Mouse (Mus musculus) kidney, embryonic 16.5 days (tissue): ENCODE measurements around the gene Rgl1. TPM values are rescaled to one million over a fixed set of nuclear protein-coding genes. Genes with fewer than 3 reads are reported as not detected.
"Not testable (repeated sequence)": the region's sequence is repeated elsewhere in the genome, so short reads cannot be mapped to it uniquely, and the experiment has no call there.

Source experiments
- ATAC-seq: fragments of 200-750 bp; cut with Nextera tagmentation; 2 replicates; pipeline ENCODE4 v1.8.0; 2017; ENCODE audit warnings: moderate TSS enrichment; ENCODE audit not compliant: low FRiP score, low TSS enrichment
- H3K27ac ChIP-seq: fragments of 300-500 bp; sonication (generic); 2 replicates; pipeline ENCODE4 v1.5.1; 2014; ENCODE audit warnings: low read length
- H3K27me3 ChIP-seq: fragments of 300-500 bp; sonication (generic); 2 replicates; pipeline ENCODE4 v1.6.1; 2014; ENCODE audit warnings: low read length, control low read depth, mixed read lengths; ENCODE audit not compliant: insufficient read depth
- H3K36me3 ChIP-seq: fragments of 300-500 bp; sonication (generic); 2 replicates; pipeline ENCODE4 v1.6.1; 2014; ENCODE audit warnings: low read length, control low read depth, mixed read lengths; ENCODE audit not compliant: insufficient read depth
- H3K4me1 ChIP-seq: fragments of 300-500 bp; sonication (generic); 2 replicates; pipeline ENCODE4 v1.6.1; 2014; ENCODE audit warnings: low read length, control low read depth, mixed read lengths; ENCODE audit not compliant: insufficient read depth
- H3K4me2 ChIP-seq: fragments of 300-500 bp; sonication (generic); replicated peaks from 2 replicates; pipeline ENCODE4 v1.6.1; 2014; ENCODE audit warnings: low read depth, low read length
- H3K4me3 ChIP-seq: fragments of 300-500 bp; sonication (generic); 2 replicates; pipeline ENCODE4 v1.5.1; 2014; ENCODE audit warnings: mild to moderate bottlenecking, low read length
- H3K9ac ChIP-seq: fragments of 300-500 bp; sonication (generic); replicated peaks from 2 replicates; pipeline ENCODE4 v1.6.1; 2014; ENCODE audit warnings: low read length
- H3K9me3 ChIP-seq: fragments of 300-500 bp; sonication (generic); 2 replicates; pipeline ENCODE4 v1.6.1; 2016; ENCODE audit warnings: low read length, control low read depth
- WGBS: fragments of 180-500 bp; shearing (Covaris S2); extraction: QIAGEN DNeasy Blood & Tissue Kit; methylation state at CpG from one replicate; pipeline ENCODE4 v1.1.7; 2014; 5-methylcytosine and 5-hydroxymethylcytosine counted together
- polyA plus RNA-seq: library from polyadenylated mRNA; unstranded; fragments of >200 nt; fragmentation: Nextera tagmentation; extraction: Ambion mirVana; gene quantifications from 2 replicates; pipeline ENCODE4 v1.2.1, GENCODE M21; 2015

Rgl1 gene
- polyA plus RNA-seq, 1 experiment from 2014 or later, result 58.6 TPM

DNA sequence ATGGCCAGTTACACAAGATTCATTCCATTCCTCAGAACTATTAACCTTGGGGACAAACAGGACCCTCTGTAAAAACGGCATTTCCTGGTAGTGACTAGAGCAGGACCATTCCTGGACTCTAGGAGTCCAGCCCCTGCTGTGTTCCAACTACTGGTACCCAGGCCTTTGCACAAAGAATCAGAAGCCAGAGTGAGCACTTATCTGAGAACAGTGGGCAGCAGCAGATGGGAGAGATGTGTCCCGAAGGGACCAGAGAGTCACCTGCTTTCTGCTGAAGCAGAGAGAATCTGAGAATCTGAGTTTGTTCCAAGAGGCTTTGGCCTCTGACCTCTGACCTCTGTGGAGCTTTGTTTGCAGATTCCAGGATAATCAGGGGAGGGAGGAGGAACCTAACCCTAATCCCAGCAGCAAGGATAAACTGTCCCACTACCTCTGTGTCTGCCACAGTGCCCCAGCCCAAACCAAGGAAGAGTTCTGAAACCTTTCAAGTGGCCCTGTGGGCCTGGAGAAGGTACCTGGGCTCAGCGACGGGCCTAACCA lies 22.0 kb upstream of the Rgl1 start:
- no peak overlapping the region for H3K9ac ChIP-seq
- no peak overlapping the region for H3K4me3 ChIP-seq
- H3K4me1 ChIP-seq, result peaks cover 18% of the 10 kb centered on the region
- H3K27me3 ChIP-seq, result no peaks in the 10 kb centered on the region
- no peaks in the 10 kb centered on the region for H3K9me3 ChIP-seq
- 50% methylated on average over 4 of the region's 4 CpGs for WGBS
- H3K27ac ChIP-seq, result no peak overlapping the region
- no peak for ATAC-seq
- H3K36me3 ChIP-seq, result no peaks in the 10 kb centered on the region
- H3K4me2 ChIP-seq, result no peak overlapping the region

DNA sequence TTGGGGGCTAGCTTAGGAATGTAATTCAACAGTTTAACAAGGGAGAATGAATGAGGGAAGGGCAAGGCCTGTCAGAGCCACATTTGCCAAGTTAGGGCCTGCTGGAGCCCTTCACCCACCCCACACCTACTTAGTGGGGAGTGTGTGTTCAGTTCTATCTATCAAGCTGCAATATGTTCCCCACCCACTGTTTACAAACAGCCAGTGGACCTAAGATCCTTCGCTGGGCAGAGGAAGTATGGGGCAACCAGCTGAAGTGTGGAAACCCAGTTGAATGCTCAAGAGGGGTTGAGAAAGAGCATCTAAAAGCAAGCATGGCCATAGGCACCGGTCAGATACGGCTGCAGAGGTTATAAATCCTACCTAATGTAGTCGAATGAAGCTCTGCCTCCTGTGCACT lies 20.8 kb upstream of the Rgl1 start:
- ATAC-seq, result no peak

DNA sequence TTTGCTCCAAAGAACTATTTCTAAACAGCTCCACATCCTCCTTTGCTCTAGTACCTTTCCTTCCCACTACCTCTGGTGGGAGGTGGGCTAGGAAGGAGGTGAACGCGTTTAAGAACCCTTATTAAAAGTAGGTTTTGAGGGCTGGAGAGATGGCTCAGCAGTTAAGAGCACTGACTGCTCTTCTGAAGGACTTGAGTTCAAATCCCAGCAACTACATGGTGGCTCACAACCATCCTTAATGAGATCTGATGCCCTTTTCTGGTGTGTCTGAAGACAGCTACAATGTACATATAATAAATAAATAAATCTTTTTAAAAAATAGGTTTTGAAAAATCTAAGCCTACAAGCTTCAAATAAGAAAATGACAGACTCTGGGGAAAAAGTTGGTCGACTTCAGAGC lies 19.3 kb upstream of the Rgl1 start:
- not testable (repeated sequence) for H3K27ac ChIP-seq, H3K4me2 ChIP-seq, H3K9me3 ChIP-seq, H3K4me3 ChIP-seq, H3K9ac ChIP-seq, ATAC-seq, H3K4me1 ChIP-seq, H3K27me3 ChIP-seq, H3K36me3 ChIP-seq
- WGBS, result 75% methylated on average over 3 of the region's 3 CpGs

More for the DNA sequence above, 20.8 kb upstream of the Rgl1 start:
- Histone ChIP-seq H3K9me3 (no peaks in the 10 kb centered on the region), H3K4me2 (no peak overlapping the region), H3K36me3 (no peaks in the 10 kb centered on the region), H3K4me1 (peaks cover 18% of the 10 kb centered on the region), H3K27me3 (no peaks in the 10 kb centered on the region), H3K4me3 (no peak overlapping the region), H3K9ac (no peak overlapping the region), H3K27ac (no peak overlapping the region)
- 87% methylated on average over 4 of the region's 4 CpGs for WGBS

DNA sequence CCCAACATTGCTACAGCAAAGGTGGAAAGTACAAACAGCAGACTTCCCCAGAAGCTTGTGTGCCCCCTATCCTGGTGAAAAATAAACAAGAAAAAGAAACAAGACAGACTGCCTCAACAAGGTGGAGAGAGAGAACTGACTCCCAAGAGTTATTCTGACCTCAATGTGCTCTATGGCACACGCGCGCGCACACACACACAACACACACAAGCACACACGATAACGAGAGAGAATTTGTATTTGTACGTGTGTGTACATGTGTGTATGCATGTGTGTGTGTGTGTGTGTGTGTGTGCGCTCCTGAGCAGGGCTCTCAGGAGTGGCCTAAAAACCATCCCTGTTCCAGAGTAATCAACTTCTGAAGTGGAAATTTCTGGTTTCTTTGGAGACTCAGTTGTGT lies 18.5 kb upstream of the Rgl1 start:
- no peaks in the 10 kb centered on the region for H3K27me3 ChIP-seq
- no peaks in the 10 kb centered on the region for H3K9me3 ChIP-seq
- WGBS, result 95% methylated on average over 8 of the region's 8 CpGs
- no peak overlapping the region for H3K9ac ChIP-seq
- no peak overlapping the region for H3K4me2 ChIP-seq
- no peaks in the 10 kb centered on the region for H3K36me3 ChIP-seq
- H3K4me3 ChIP-seq, result no peak overlapping the region
- H3K27ac ChIP-seq, result no peak overlapping the region
- ATAC-seq, result no peak
- peaks cover 5% of the 10 kb centered on the region; the same call in 1 of the 2 replicates for H3K4me1 ChIP-seq

DNA sequence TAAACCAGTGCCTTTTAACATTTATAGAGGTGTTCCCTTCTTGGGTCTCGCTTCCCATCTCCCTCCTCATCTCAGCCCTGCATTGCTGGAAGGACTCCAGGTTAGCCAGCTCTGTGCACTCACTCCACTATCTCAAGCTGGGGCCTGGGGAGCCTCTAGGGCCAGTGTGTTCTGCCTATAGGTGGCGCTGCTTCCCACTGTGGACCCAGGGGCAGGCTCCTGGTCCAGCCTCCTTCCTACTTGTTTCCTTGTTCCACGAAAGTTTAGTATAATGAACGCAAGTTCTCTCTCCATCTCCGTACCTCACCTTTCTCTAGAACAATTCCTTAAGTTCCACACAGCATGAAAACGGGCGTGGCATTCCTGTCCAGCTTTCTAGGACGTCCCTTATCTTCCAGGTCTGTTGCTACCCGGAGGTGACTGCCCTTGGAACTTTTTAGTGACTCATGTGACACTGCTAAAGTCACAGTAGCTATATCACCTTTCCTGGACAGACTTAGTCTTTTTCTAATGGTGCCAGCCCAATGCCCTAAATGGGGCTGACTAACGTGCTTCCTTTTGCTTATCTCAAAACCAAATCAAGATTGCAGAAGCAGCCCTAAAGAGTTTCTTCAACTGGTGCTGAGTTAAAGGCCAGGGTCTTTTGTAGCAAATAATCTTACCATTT lies 13.1 kb upstream of the Rgl1 start:
- no peak overlapping the region for H3K4me2 ChIP-seq
- H3K9ac ChIP-seq, result no peak overlapping the region
- H3K4me1 ChIP-seq, result peaks cover 5% of the 10 kb centered on the region; the same call in 1 of the 2 replicates
- H3K36me3 ChIP-seq, result peaks cover 20% of the 10 kb centered on the region
- no peaks in the 10 kb centered on the region for H3K27me3 ChIP-seq
- ATAC-seq, result peak; percentile 87
- no peak overlapping the region for H3K27ac ChIP-seq
- no peaks in the 10 kb centered on the region for H3K9me3 ChIP-seq
- no peak overlapping the region for H3K4me3 ChIP-seq
- 35% methylated on average over 10 of the region's 10 CpGs for WGBS

DNA sequence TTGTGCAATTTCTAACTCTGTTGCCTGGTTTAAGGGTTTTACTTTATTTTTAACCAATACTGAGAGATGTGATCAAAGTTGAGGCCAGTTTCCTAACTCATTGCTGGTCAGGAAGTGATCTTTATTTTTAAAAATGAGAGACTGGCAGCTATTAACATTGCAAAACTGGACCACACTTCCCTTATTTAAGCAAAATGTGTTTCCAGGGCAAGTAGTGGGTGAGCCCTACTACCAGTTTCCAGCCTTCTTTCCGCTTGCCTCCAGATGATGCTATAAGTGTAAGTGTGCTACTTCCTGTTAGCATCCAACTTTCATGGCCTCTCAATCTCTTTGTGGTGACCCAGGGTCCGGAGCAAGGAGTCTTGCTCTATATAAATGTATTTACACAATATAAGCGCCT lies 8.4 kb upstream of the Rgl1 start:
- not testable (repeated sequence) for H3K9ac ChIP-seq, H3K4me3 ChIP-seq, H3K9me3 ChIP-seq, H3K4me2 ChIP-seq, H3K27me3 ChIP-seq, ATAC-seq, H3K4me1 ChIP-seq, H3K27ac ChIP-seq
- peaks cover 50% of the 10 kb centered on the region for H3K36me3 ChIP-seq
- WGBS, result 81% methylated on average over 3 of the region's 3 CpGs

DNA sequence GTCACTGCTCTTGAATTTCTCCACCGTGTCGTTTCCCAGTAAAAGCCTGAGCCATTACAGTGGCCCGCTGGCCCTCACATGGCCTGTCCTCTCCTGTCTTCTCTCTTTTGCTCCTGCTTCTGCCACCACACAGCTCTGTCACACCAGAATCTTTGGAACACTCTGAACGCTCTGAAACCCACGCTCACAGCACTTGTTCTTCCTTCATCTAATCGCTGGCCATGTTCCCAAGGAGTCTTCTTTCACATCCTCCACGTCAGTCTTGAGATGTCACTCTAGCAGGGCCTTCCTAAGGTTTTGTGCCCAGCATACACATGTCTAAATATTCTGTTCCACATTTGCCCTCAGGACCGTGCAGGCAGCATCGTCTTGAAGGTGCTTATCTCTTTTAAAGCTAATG lies 4.9 kb upstream of the Rgl1 start:
- peaks cover 45% of the 10 kb centered on the region for H3K36me3 ChIP-seq
- no peak overlapping the region for H3K4me2 ChIP-seq
- no peak overlapping the region for H3K4me3 ChIP-seq
- H3K27ac ChIP-seq, result no peak overlapping the region
- no peaks in the 10 kb centered on the region for H3K27me3 ChIP-seq
- 90% methylated on average over 9 of the region's 9 CpGs for WGBS
- ATAC-seq, result no peak
- no peaks in the 10 kb centered on the region for H3K9me3 ChIP-seq
- H3K9ac ChIP-seq, result no peak overlapping the region
- peaks cover 6% of the 10 kb centered on the region; the same call in 1 of the 2 replicates for H3K4me1 ChIP-seq

DNA sequence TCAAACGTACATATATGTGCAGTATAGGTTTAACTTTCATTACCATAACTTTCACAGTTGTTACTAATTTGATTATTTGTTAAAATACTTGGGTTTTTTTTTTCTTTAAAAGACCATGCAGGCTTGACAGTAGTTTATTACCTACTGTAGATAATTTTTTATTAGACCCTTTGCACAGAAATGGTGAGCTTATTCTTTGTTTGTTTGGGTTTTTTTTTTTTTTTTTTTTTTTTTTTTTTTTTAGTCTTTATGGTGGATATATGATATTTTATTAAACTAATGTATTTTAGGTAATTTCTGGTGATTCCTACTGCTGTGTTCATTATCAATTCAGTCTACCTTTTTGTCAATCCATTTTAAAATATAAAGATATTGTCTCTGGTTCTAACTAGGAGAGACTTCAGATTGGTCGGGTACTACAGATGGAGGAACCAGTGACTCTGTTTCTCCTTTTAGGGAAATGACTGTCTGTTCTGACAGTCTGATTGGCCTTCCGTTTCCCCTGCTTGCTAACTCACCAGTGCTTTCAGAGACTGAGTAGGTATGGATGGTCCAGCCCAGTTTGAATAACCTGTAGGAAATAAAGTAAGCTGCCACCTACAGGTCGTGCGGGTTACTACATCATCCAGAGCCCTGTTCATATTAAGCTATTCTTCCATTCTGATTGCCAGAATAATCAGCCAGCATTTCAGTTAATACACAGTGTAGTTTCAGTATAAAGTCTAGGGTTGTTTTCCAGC lies 1.8 kb upstream of the Rgl1 start:
- no peak overlapping the region for H3K9ac ChIP-seq
- peaks cover 9% of the 10 kb centered on the region for H3K27me3 ChIP-seq
- H3K4me3 ChIP-seq, result peak overlapping the region; percentile 14; the same call in 1 of the 2 replicates
- H3K4me1 ChIP-seq, result peaks cover 12% of the 10 kb centered on the region; the same call in 1 of the 2 replicates
- ATAC-seq, result no peak
- no peak overlapping the region for H3K27ac ChIP-seq
- no peaks in the 10 kb centered on the region for H3K9me3 ChIP-seq
- peak overlapping the region; percentile 97 for H3K4me2 ChIP-seq
- WGBS, result 6% methylated on average over 5 of the region's 5 CpGs
- peaks cover 22% of the 10 kb centered on the region for H3K36me3 ChIP-seq

DNA sequence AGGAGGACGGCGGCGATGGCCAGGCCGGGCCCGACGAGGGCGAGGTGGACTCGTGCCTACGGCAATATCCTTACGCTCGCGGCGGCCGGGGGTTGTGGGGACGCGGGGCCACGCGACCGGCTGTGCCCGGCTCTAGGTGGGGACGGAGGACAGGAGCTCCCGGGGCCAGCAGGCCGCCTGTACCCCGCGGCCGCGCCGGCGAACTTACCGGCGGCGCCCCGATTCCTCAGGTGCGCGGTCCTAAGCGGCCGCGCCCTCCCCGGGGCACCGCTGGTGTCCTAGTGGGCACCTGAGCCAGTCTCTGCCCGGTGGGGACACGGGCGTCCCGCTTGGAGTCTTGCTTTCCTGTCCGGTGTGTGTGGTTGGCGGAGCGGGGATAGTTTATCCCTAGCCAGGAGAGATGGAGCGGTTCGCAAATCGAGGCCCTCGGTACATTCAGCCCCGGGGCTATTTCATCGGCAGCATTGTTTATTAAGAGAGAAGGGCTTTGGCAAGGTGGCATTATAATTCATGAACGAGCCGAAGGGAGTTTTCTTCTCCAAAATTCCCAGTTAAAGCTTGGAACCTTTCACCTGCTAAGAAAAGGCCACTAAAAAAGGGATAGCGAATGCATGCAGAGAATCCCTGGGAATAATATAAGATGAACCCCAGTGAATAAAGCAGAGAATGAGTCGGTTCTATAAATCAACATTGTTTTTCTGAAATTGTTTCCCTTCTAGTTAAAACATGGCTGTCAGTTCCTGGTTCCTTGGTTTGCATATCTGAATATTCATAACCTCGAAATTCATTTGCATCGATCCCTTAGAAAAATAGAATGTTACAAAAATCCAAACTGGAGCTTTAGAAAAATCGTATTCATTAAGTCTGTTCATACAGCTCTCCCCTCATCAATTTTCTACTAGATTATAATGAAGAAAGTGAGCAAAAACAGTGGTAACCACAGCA lies 925 bp upstream of the Rgl1 start:
- Histone ChIP-seq H3K36me3 (peaks cover 16% of the 10 kb centered on the region), H3K9me3 (no peaks in the 10 kb centered on the region), H3K27ac (peak overlapping the region; percentile 89), H3K9ac (peak overlapping the region; percentile 97), H3K4me3 (peak overlapping the region; percentile 98), H3K27me3 (peaks cover 9% of the 10 kb centered on the region), H3K4me2 (peak overlapping the region; percentile 97), H3K4me1 (peaks cover 12% of the 10 kb centered on the region; the same call in 1 of the 2 replicates)
- ATAC-seq, result peak; percentile 72; the same call in 1 of the 2 replicates
- 1% methylated on average over 60 of the region's 60 CpGs for WGBS
